Mouse (Mus musculus) liver, postnatal 0 days (tissue): Measurements from ENCODE around the gene Borcs5. TPM values are rescaled to one million over a fixed set of nuclear protein-coding genes. Genes with fewer than 3 reads are reported as not detected.

Source experiments
- ATAC-seq: fragments of 200-750 bp; cut with Nextera tagmentation; 2 replicates; pipeline ENCODE4 v1.8.0; 2017; ENCODE audit warnings: mild to moderate bottlenecking, moderate library complexity
- DNase-seq: peaks from one replicate; pipeline ENCODE4 v3.0.0-alpha.2; 2016
- H3K27ac ChIP-seq: fragments of 300-500 bp; sonication (generic); 2 replicates; pipeline ENCODE4 v1.5.1; 2014; ENCODE audit warnings: antibody characterized with exemption, moderate library complexity, mild to moderate bottlenecking, low read depth
- H3K27me3 ChIP-seq: fragments of 300-500 bp; sonication (generic); 2 replicates; pipeline ENCODE4 v1.6.1; 2014; ENCODE audit warnings: low read length, control low read depth, mixed read lengths; ENCODE audit not compliant: insufficient read depth
- H3K36me3 ChIP-seq: fragments of 300-500 bp; sonication (generic); replicated peaks from 2 replicates; pipeline ENCODE4 v1.6.1; 2014; ENCODE audit warnings: mild to moderate bottlenecking, control low read depth, low read length, moderate library complexity, mixed read lengths; ENCODE audit not compliant: insufficient read depth
- H3K4me1 ChIP-seq: fragments of 300-500 bp; sonication (generic); 2 replicates; pipeline ENCODE4 v1.6.1; 2014; ENCODE audit warnings: antibody characterized with exemption, mild to moderate bottlenecking, control low read depth; ENCODE audit not compliant: insufficient read depth
- H3K4me2 ChIP-seq: fragments of 300-500 bp; sonication (generic); 2 replicates; pipeline ENCODE4 v1.6.1; 2014; ENCODE audit warnings: low read depth, mild to moderate bottlenecking, low read length, moderate library complexity, mixed read lengths
- H3K4me3 ChIP-seq: fragments of 300-500 bp; sonication (generic); 2 replicates; pipeline ENCODE4 v1.5.1; 2014; ENCODE audit warnings: low read depth, low read length
- H3K9ac ChIP-seq: fragments of 300-500 bp; sonication (generic); replicated peaks from 2 replicates; pipeline ENCODE4 v1.6.1; 2014; ENCODE audit warnings: mild to moderate bottlenecking, moderate library complexity
- H3K9me3 ChIP-seq: fragments of 300-500 bp; sonication (generic); 2 replicates; pipeline ENCODE4 v1.6.1; 2016; ENCODE audit warnings: mild to moderate bottlenecking, control low read depth, low read length, mixed read lengths
- CTCF ChIP-seq: sonication (generic); IDR thresholded peaks from 2 replicates; pipeline ENCODE4 v1.5.1; 2016; ENCODE audit warnings: antibody characterized with exemption, low read depth
- EP300 ChIP-seq: IDR thresholded peaks from 2 replicates; pipeline ENCODE4 v1.6.1; 2016; ENCODE audit warnings: antibody characterized with exemption, low read depth, mild to moderate bottlenecking
- WGBS: fragments of 180-500 bp; shearing (Covaris S2); extraction: QIAGEN DNeasy Blood & Tissue Kit; methylation state at CpG from one replicate; pipeline ENCODE4 v1.1.7; 2014; ENCODE audit not compliant: insufficient replicate concordance; 5-methylcytosine and 5-hydroxymethylcytosine counted together
- polyA plus RNA-seq: library from polyadenylated mRNA; unstranded; fragments of >200 nt; fragmentation: Nextera tagmentation; extraction: Ambion mirVana; gene quantifications from 2 replicates; pipeline ENCODE4 v1.2.1, GENCODE M21; 2015

Gene Borcs5
- polyA plus RNA-seq, 1 experiment from 2014 or later, result 8.3 TPM

DNA sequence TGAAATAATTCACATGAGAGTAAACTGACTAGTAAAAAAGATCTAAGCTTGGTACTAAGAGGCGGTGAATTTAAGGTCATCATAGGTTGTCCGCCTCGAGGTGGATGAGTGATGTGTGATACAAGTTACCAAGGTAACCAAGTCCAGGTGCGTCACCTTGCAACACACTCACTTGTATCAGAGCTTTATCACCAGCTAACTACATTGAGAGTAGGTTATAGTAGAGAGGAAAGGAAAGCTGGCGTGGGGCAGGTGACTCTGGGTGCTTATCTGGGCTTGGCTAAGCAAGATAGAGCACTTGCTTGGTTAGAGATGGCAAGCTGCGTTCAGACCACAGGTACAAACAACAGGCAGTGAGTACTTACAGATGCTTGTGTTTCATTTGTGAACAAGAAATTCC is 7.5 kb downstream of the Borcs5 start:
- H3K4me1 ChIP-seq, result peaks cover 5% of the 10 kb centered on the region; the same call in 1 of the 2 replicates
- no peaks in the 10 kb centered on the region for H3K27me3 ChIP-seq
- 77% methylated on average over 6 of the region's 6 CpGs for WGBS
- no peak overlapping the region for H3K4me2 ChIP-seq
- ATAC-seq, result no peak
- H3K36me3 ChIP-seq, result peaks cover 6% of the 10 kb centered on the region; the same call in 1 of the 2 replicates
- H3K9me3 ChIP-seq, result no peaks in the 10 kb centered on the region
- H3K27ac ChIP-seq, result no peak overlapping the region
- no peak overlapping the region for H3K4me3 ChIP-seq
- TF ChIP-seq EP300 (no peak), CTCF (no peak)
- no peak for DNase-seq
- no peak overlapping the region for H3K9ac ChIP-seq

GRCm38 (mm10) chr6:134647621-134648020 is 8.3 kb downstream of the Borcs5 start:
- Histone ChIP-seq H3K27ac (no peak overlapping the region), H3K9me3 (no peaks in the 10 kb centered on the region), H3K27me3 (no peaks in the 10 kb centered on the region), H3K4me1 (no peaks in the 10 kb centered on the region), H3K9ac (no peak overlapping the region), H3K4me3 (no peak overlapping the region), H3K36me3 (peaks cover 6% of the 10 kb centered on the region; the same call in 1 of the 2 replicates), H3K4me2 (no peak overlapping the region)
- no peak for DNase-seq
- ATAC-seq, result no peak
- TF ChIP-seq CTCF (no peak), EP300 (no peak)
- WGBS, result 64% methylated on average over 5 of the region's 5 CpGs

GRCm38 (mm10) chr6:134648356-134648755 is 9.0 kb downstream of the Borcs5 start:
- 86% methylated on average over 5 of the region's 5 CpGs for WGBS
- no peak overlapping the region for H3K9ac ChIP-seq
- H3K27ac ChIP-seq, result no peak overlapping the region
- ATAC-seq (no peak), DNase-seq (no peak)
- no peaks in the 10 kb centered on the region for H3K4me1 ChIP-seq
- no peaks in the 10 kb centered on the region for H3K9me3 ChIP-seq
- H3K4me2 ChIP-seq, result no peak overlapping the region
- TF ChIP-seq EP300 (no peak), CTCF (no peak)
- peaks cover 6% of the 10 kb centered on the region; the same call in 1 of the 2 replicates for H3K36me3 ChIP-seq
- H3K4me3 ChIP-seq, result no peak overlapping the region
- no peaks in the 10 kb centered on the region for H3K27me3 ChIP-seq

DNA sequence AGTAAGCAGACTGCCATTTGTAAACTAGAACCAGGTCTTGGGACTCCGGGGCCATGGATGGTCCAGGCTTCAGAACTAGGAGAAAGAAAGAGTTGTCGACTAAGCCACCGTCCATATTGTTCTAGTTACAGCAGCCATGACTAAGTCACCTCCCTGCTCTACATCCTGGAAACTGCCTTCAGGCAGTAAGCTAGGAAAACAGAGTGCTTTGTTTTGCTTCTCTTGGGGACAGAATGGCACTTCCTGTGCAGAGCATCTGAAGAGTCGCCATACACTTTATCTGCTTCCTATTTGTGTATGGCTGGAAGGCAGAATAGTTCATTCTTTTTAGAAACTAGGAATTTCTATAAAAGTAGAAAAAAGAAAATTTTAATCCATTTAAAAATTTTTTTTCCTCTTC is 17.2 kb downstream of the Borcs5 start:
- no peak for DNase-seq
- WGBS, result 75% methylated on average over 4 of the region's 4 CpGs
- H3K36me3 ChIP-seq, result no peaks in the 10 kb centered on the region
- no peak for TF ChIP-seq CTCF
- no peak overlapping the region for H3K4me2 ChIP-seq
- H3K9me3 ChIP-seq, result no peaks in the 10 kb centered on the region
- H3K4me1 ChIP-seq, result peaks cover 5% of the 10 kb centered on the region
- H3K9ac ChIP-seq, result no peak overlapping the region
- H3K27me3 ChIP-seq, result no peaks in the 10 kb centered on the region
- H3K4me3 ChIP-seq, result no peak overlapping the region
- ATAC-seq, result no peak
- H3K27ac ChIP-seq, result peak overlapping the region; percentile 22; the same call in 1 of the 2 replicates

- peaks cover 12% of the 10 kb centered on the region for H3K4me1 ChIP-seq
- no peak overlapping the region for H3K4me3 ChIP-seq
- H3K4me2 ChIP-seq, result no peak overlapping the region; the same call in 1 of the 2 replicates
- ATAC-seq, result peak; percentile 86
- WGBS, result 17% methylated on average over 9 of the region's 9 CpGs
- H3K27me3 ChIP-seq, result no peaks in the 10 kb centered on the region
- no peak overlapping the region for H3K9ac ChIP-seq
- peak; percentile 32 for DNase-seq
- TF ChIP-seq CTCF (peak; percentile 85), EP300 (no peak)
- no peak overlapping the region for H3K27ac ChIP-seq
- no peaks in the 10 kb centered on the region for H3K36me3 ChIP-seq
- no peaks in the 10 kb centered on the region for H3K9me3 ChIP-seq
Measured at GRCm38 (mm10) chr6:134659108-134659958, 20.0 kb downstream of the Borcs5 start.

GRCm38 (mm10) chr6:134660714-134661406 is 21.6 kb downstream of the Borcs5 start:
- TF ChIP-seq EP300 (0 out of 2 replicates have a peak, but pooled peaks have one; percentile 15), CTCF (no peak)
- H3K27ac ChIP-seq, result peak overlapping the region; percentile 13; the same call in 1 of the 2 replicates
- 41% methylated on average over 8 of the region's 8 CpGs for WGBS
- ATAC-seq (no peak; the same call in 1 of the 2 replicates), DNase-seq (no peak)
- no peak overlapping the region for H3K4me3 ChIP-seq
- H3K4me2 ChIP-seq, result no peak overlapping the region
- H3K27me3 ChIP-seq, result no peaks in the 10 kb centered on the region
- H3K9me3 ChIP-seq, result no peaks in the 10 kb centered on the region
- H3K4me1 ChIP-seq, result peaks cover 15% of the 10 kb centered on the region
- no peaks in the 10 kb centered on the region for H3K36me3 ChIP-seq
- H3K9ac ChIP-seq, result no peak overlapping the region
